Mouse (Mus musculus) granulocyte monocyte progenitor cell, adult 5-6 weeks (primary cell): ENCODE measurements at regions not wholly inside any gene's neighbourhood (a gene's known extent, or its start where the extent isn't known, plus 50 kb on each side); places are given as distances from the start of the nearest gene placed in this dataset.

ENCODE experiments used
- ATAC-seq: replicated peaks from 2 replicates; pipeline ENCODE4 v1.8.0; 2016; ENCODE audit warnings: mild to moderate bottlenecking, moderate TSS enrichment, inconsistent platforms; ENCODE audit not compliant: poor library complexity, severe bottlenecking

GRCm38 (mm10) chr5:101163624-101164213, 318.2 kb downstream of the Gpat3 start:
- no peak for ATAC-seq

- ATAC-seq: no peak
Observed at GRCm38 (mm10) chr5:101163112-101163511, 317.6 kb downstream of the Gpat3 start.

- ATAC-seq: no peak
Observed at GRCm38 (mm10) chr5:101157416-101157815, 311.9 kb downstream of the Gpat3 start.

- no peak for ATAC-seq
Observed at GRCm38 (mm10) chr5:101146345-101146744, 300.8 kb downstream of the Gpat3 start.

- no peak for ATAC-seq
Observed at GRCm38 (mm10) chr5:101124941-101125453, 279.5 kb downstream of the Gpat3 start.

- no peak for ATAC-seq
Observed at GRCm38 (mm10) chr5:101122914-101123313, 277.4 kb downstream of the Gpat3 start.

GRCm38 (mm10) chr5:101120509-101121201, 275.1 kb downstream of the Gpat3 start:
- no peak for ATAC-seq

- no peak for ATAC-seq
Observed at GRCm38 (mm10) chr5:101112151-101112769, 266.7 kb downstream of the Gpat3 start.

GRCm38 (mm10) chr5:101111619-101112018, 266.1 kb downstream of the Gpat3 start:
- no peak for ATAC-seq

GRCm38 (mm10) chr5:101100975-101101699, 255.6 kb downstream of the Gpat3 start:
- peak; percentile 97 for ATAC-seq

GRCm38 (mm10) chr5:101091027-101091598, 245.6 kb downstream of the Gpat3 start:
- ATAC-seq: no peak

- ATAC-seq: no peak
Observed at GRCm38 (mm10) chr5:101090415-101091026, 245.0 kb downstream of the Gpat3 start.

- no peak for ATAC-seq
Observed at GRCm38 (mm10) chr5:101085199-101085598, 239.7 kb downstream of the Gpat3 start.

- no peak for ATAC-seq
Observed at GRCm38 (mm10) chr5:101082611-101083010, 237.1 kb downstream of the Gpat3 start.

- no peak for ATAC-seq
Observed at GRCm38 (mm10) chr5:101064308-101064707, 218.8 kb downstream of the Gpat3 start.

- no peak for ATAC-seq
Observed at GRCm38 (mm10) chr5:101063254-101063653, 217.7 kb downstream of the Gpat3 start.

GRCm38 (mm10) chr5:101051591-101051990, 206.1 kb downstream of the Gpat3 start:
- no peak for ATAC-seq

- ATAC-seq: no peak
Observed at GRCm38 (mm10) chr5:101040488-101040887, 195.0 kb downstream of the Gpat3 start.

GRCm38 (mm10) chr5:101032968-101033367, 187.5 kb downstream of the Gpat3 start:
- ATAC-seq: no peak
